Mouse (Mus musculus) heart, postnatal 0 days (tissue): ENCODE data around the gene Nr2f2.

Experiments
- CTCF ChIP-seq: IDR thresholded peaks from 2 replicates; pipeline ENCODE4 v1.5.1; 2016; ENCODE audit warnings: antibody characterized with exemption, control low read depth, low read depth
- EP300 ChIP-seq: IDR thresholded peaks from 2 replicates; pipeline ENCODE4 v1.6.1; 2016; ENCODE audit warnings: antibody characterized with exemption, low read depth

DNA sequence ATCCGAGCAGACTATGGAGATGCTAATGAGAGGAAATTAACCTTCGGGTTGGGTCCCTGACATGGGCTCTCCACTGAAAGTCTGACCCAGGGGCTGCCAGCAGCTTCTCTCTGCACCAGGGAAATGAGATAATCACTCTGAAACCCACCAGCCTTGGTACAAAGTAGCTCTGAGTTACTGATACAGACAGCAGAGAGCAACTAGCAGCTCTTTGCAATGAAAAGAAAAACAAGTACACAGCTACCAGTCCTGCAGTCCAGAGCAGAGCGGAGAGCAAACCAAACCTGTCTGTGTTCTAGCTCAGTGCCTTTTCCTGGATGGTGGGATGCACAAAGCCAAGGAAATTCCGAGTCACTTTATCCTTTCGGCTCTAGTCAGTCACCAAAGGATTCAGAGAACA lies 23.1 kb downstream of the Nr2f2 start:
- TF ChIP-seq CTCF (no peak), EP300 (no peak)
